Mouse (Mus musculus) left cerebral cortex, postnatal 25 days (tissue): ENCODE results near the gene Plin3. TPM values are rescaled to one million over a fixed set of nuclear protein-coding genes. Genes with fewer than 3 reads are reported as not detected.

ENCODE experiments used
- DNase-seq, 2 experiments: peaks; one replicate each; pipeline ENCODE4 v3.0.0; 2022; ENCODE audit warnings: low spot score in 2 of 2, mixed read lengths in 1 of 2
- intact Hi-C: fragments of 180-260 bp; cut with DNase I; formaldehyde crosslinking; loops from one replicate; pipeline ENCODE4 v1.15.1; 2025
- total RNA-seq, 2 experiments: library from RNA; stranded (reverse); gene quantifications; 2 replicates each; pipeline ENCODE4 v1.2.3; 2021

The Plin3 gene
- total RNA-seq, 2 experiments from 2014 or later, result 7.6 to 10.3 TPM

DNA sequence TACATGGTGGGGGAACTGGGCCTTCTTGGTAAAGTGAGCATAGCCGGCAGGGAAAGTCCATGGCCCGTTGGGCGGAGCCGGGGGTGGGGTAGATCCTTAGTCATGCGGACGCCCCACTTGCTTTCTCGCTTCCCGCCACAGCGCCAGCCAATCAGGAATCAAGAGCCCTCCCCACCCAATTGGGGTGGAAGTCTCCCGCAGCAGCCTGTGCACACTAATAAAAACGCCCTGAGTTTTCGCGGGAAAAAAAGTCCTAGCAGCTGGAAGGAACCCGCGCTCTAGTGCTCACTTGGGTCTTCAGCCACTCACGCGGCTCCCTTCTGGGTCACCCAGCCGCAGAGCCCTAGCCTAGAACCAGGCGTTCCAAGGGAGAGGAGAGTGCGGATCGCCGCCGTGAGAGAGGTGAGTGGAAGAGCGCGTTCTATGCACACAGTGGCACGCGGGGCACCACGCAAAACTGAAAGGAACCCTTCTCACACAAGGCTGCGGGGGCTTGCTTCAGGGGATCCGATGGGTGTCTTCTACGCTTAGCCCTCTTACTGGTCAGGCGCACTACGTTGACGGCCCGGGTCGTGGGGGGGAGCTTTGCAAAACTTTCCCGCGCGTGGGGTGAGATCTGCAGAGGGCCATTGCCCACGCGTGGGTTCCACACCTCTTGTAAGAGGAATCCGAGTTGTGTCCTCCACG lies 10.6 kb upstream of the Plin3 start, which contains the start of gene Uhrf1:
Gene Uhrf1 (plus strand): TSS at position 162 of the 687 bp plus-strand sequence.
- no peak for DNase-seq
- intact Hi-C loops, result no loop called here

DNA sequence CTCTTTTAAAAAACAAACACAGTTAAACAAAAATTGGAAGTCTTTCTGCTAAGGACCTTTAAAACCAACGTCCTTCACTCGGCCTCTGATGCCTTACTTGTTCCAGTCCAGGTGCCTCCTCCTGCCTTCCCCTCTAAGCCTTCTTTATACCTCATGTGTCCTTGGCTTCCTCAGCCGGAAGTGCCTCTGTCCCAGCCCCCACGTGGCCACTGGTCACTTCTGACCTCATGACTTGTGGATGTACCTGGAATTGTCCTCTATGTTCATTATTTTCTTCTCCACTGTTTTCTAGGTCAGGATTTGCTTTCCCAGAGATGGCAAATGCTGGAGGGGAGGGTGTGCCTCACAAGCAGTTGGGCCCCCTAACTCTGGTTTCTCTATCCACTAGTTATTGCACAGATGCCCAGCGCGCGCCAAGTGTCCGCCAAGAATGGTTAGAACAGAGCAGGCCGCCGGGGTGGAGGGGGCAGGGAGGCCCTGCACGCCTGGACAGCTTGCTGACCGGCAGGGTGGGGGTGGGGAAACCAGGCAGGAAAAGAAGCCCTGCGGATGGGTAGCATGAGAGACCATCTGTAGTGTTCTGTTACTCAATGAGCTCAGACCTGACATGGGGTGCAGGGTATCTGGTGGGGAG lies 9.8 kb upstream of the Plin3 start:
- intact Hi-C loops, result no loop called here

DNA sequence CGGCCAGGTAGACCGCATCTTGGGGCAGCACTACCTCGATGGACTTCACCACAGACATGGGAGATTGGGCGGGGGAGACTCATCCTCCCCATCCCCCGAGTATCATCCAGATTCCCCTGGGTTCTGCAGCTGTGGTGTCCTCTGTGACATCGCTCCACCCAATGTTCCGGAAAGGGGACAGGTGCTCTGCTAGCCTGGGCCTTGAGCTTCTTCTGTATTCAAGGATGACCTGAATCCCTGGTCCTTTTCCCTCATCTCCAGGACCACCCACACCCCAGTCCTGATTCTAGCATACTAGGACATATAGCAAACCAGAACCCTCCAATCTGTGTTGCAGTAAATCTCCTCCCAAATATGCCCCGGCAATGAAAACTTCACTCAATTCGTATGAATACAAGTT lies 7.5 kb upstream of the Plin3 start, which contains the start of gene Arrdc5:
Gene Arrdc5 (minus strand): TSS at position 101 of the 400 bp plus-strand sequence.
- DNase-seq, result no peak
- intact Hi-C loops, result no loop called here

More for the DNA sequence above, 9.8 kb upstream of the Plin3 start:
- DNase-seq, result no peak

DNA sequence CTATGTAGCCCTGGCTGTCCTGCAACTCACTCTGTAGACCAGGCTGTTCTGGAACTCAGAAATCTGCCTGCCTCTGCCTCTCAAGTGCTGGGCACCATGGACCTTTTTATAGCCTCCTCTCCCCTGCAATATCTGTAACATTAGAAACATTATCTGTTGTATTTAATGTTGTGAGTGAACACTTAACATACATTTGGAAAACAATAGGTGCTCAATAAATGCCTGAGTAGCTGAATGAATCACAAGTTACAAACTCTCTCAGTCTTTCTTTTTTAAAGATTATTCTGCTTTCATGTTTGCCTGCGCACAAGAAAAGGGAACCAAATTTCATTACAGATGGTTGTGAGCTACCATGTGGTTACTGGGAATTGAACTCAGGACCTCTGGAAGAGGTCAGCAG lies 5.6 kb upstream of the Plin3 start:
- DNase-seq, result no peak
- intact Hi-C loops, result no loop called here

DNA sequence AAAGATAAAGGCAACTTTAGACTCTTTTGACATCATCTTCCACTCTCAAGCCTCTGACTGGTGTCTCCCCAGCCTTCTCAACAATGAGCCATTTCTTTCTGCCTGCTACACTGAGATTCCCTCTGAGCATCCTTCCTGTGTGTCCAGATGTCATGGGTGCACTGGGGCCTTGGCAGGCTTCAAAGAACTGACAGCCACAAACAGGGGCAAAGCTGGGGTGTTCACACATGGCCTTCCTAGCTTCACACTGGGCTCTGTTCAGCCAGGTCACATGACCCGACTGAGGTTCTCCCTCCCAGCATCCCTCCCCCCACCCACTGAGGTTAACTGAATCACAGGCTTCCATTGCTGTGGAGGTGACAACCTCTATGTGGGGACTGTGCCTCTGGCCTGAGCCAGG lies 3.5 kb upstream of the Plin3 start:
- intact Hi-C loops, result no loop called here
- DNase-seq, result no peak

DNA sequence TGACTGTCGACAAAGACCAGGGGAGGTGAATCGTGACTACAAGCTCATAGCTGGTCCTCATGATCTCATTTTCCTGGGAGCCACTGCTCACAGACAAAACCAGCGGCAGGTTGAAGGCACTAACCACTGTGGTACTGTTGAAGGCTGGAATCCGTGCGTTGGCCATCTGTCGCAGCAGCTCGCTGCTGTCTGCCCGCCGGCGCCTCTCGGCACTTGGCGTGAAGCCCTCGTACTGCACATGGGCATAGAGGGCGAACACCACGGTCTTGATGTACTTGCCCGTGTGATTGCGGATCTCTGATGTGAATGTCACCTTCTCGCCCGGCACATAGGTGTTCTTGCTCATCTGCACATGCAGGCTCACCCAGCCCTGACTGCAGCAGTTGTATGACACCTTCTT lies 1.6 kb upstream of the Plin3 start:
- intact Hi-C loops, result no loop called here
- peak in 1 of 2 experiments; percentile 48 for DNase-seq

DNA sequence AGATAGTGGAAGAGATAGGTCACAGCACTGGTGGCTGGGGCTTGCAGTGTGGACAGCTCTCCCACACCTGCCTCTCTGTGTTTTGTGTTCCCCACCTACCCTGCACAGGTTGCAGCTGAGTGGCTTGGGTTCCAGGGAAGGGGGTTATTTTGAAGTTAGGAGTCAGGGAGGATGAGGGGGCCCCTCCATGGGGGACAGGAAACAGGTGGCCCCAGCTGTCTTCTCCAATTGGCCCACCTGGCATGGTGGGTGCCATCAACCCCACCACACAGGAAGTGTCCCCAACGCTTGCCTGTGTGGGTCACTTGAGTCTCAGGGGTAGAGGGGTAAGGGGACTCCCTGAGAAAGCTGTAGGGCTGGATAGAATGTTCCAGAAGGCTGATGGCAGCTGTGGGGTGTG lies 618 bp upstream of the Plin3 start:
- intact Hi-C loops, result no loop called here

DNA sequence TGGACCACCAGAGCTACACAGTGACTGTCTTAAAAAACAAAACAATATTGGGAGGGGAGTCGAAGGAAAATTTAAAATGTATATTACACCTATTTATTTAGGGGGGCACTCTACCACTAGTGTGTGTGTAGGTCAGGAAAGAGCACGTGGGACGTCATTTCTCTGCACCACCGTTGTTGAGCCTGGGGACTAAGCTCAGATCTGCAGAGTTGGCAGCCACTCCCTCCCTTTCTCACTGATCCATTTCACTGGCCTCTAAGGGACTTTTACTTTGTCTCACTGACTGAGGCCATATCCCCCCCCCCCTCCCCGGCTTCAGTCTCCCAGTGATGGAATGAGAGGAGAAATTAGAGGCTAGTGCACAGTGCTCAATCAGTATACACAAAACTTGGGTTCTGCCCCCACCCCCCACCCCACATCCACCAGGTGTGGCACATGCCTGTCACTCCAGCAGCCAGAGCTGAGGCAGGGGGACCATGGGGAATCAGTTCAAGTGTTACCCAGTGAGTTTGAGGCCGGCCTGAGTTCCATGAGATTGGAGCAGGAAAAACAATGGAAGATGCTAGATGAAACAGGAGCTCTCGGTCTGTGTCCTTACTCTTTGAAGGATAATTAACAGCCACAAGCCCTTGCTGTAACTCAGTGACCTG lies 722 bp downstream of the Plin3 start:
- DNase-seq, result no peak
- intact Hi-C loops, result no loop called here

More for the DNA sequence above, 618 bp upstream of the Plin3 start:
- DNase-seq, result no peak

DNA sequence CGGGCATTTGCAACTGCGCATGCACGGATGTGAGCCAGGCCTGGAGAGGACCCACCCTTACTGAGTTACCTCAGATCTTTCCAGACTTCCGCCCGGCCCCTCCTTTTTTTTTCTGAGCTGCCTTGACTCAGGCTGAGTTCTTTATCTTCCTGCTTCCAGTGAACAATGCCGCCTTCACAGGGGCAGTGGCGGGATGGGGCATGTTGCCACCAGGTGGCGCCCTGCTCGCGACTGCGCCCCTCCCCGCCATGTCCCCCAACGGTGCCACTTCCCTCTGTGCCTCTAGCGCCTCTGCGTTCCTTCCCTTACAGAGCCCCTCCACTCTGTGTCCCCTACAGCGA lies 1.5 kb downstream of the Plin3 start:
- intact Hi-C loops, result no loop called here

DNA sequence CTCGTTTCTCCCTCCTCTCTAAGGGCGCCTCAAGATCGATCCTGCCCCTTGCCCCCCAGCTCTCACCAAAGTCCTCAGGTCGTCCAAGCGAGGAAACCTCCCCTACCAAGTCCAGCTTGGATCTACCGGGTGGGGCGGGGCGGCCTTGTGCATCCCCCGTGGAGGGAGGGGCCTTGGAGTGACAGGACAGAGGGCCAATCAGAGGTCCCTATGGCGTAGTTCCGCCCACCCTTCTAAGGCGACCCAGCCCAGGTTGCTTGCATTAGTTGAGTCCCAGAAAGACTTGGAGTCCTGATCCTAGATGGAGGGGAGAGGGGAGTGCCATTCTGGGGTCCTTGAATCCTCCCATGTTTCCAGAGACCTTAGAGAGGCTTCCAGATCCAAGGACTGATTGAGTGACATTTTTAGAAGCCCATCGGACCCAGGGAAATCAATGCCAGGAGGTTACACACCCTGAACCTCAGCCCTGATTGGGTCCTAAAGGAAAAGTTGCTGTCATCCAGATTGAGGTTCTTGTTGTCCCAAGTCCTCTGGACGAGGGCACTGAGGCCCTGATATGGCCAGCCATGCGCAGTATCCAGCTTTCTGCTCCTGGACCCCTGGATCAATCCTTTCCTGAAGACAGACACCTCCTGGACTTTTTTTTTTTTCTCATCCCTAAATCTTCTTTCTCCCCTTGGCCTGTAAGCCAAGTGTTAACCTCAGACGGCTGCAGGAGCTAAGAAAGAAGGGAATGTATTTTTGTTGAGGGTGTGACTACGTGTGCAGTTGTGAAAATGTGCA lies 2.1 kb downstream of the Plin3 start:
- intact Hi-C loops, result no loop called here
- peak; percentile 55 to 57 for DNase-seq

More for the DNA sequence above, 1.5 kb downstream of the Plin3 start:
- peak; percentile 61 to 66 for DNase-seq

DNA sequence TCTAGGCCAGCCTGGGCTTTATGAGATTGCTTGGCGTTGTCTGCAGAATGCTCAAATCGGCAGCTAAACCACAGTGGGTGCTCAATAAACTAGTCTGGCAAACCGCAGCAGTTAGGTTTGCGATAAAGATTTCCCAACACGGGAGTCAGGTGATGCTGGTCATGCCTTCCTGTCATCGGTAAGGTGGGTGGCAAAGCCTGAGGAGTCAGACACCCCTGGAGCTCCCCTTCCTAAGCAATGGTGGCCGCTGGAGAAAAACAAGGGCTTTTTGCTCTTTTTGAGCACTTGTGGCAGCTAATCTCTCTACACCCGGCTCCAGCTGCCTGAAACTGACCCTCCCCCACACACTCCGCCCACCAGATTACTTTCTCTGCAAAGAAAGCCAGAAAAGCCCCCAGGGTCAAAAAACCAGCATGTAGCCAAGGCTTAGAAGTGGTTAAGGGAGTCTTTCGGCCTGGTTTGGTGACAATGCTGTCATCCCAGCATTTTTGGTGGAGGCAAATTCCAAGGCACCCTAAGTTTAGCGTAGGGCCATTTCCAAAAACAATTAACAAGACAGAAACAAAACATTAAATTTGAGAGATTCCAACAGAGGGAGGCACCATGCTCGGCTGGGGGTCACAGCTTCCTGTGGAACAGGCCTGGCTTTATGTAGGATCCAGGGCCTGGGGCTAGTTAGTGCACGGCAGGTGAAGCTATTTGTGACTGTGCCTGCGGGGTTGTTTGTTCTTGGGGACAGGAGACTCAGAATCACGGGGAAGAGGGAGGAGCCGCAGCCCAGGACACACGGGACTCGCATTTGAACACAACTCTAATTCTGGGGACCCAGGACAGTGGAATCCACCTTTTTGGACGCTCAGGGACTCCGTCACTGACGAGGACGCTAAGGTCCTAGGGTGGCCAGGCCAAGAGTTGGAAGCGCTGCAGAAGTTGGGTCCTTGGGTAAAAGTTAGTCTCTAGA lies 3.0 kb downstream of the Plin3 start:
- intact Hi-C loops, result no loop called here
- no peak for DNase-seq

DNA sequence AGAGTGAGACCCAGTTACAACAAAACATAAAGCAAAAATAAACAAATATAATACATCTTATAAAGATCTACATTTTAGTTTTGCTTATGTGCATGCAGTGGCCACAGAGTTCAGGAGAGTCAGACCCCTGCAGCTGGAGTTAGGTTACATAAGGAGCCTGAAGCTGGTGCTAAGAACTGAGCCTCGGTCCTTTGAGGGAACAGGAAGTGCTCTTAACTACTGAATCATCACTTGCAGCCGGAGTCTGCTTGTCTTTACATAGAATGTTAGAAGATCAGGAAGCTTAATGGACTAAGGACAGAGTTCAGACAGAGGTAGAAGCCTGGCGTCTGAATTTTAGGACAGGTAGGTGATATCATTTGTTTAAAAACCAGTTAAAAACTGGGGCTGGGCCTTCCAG lies 3.8 kb downstream of the Plin3 start:
- no peak for DNase-seq
- intact Hi-C loops, result no loop called here

DNA sequence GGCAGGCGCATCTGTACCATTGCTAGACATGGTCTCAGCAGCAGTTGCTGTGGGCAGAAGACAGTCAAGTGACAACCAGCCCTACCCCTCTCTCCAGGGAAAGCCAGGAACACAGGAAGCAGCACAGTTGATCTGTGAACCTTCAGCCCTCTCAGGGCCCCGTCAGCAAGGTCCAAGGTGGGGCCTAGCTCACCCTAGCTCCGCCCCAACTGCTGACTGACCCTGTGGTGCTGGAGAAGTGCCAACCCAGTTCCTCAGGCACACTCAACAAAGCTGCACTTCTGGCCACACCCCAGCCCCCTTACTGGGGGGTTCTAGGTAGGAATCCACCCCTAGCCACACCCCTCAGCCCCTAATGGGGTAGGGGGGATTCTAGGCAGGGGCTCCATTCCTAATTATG lies 4.8 kb downstream of the Plin3 start:
- intact Hi-C loops, result no loop called here

DNA sequence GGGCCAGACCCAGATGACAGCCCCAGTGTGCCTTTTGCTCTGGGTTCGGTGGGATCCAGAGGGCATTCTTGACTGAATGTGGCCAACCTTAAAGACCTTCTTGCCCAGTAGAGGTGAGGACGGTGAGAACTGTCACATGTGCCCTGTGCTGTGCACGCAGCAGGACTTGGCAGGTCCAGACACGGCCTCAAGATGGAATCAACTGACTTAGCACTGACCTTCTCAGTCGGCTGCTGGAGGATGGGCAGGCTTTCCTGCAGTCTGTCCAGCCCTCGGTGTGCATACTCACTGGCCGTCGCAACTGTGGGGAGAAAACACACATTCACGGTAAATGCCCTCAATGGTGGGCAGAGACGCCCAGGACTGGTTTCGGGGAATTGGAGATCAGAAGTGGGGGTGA lies 6.7 kb downstream of the Plin3 start:
- no peak for DNase-seq
- intact Hi-C loops, result no loop called here

More for the DNA sequence above, 4.8 kb downstream of the Plin3 start:
- no peak for DNase-seq

DNA sequence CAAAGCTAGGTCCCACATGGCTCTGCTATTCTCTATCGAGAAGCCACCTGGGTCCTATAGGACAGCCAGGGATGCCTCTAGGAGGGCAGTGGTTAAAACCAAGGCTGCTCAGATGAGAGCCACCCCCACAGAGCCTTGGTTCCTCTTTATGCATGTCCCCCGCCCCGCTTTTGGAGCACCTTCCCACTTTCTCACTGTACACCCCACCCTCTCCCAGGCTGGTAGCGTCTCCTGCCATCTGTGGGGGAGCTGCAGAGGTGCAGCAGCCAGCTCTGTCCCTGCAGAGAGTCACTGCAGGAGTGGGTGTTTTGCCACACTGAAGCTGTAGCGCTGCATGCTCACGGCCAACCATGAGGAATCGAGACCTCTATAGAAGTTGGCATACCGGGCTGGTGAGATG lies 9.4 kb downstream of the Plin3 start:
- DNase-seq, result peak in 1 of 2 experiments; percentile 89
- intact Hi-C loops, result no loop called here

DNA sequence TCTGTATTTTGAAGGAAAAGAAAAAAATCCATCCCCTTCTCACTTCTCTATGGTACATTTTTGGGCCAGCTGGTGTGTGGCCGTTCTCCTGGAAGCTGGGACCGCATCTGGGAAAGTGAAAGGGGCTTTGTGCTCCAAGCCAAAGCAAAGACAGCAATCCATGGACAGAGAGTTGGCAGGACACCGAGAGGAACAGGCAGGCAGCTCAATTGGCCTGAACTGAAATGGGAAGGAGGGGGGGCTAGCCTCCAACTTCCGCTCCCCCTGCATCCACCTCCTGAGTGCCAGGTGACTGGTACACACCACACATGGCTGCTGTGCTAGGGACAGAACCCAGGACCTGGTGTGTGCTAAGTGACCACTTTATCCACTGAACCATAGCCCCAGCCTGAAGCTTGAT lies 9.9 kb downstream of the Plin3 start:
- intact Hi-C loops, result no loop called here
- DNase-seq, result peak in 1 of 2 experiments; percentile 58

DNA sequence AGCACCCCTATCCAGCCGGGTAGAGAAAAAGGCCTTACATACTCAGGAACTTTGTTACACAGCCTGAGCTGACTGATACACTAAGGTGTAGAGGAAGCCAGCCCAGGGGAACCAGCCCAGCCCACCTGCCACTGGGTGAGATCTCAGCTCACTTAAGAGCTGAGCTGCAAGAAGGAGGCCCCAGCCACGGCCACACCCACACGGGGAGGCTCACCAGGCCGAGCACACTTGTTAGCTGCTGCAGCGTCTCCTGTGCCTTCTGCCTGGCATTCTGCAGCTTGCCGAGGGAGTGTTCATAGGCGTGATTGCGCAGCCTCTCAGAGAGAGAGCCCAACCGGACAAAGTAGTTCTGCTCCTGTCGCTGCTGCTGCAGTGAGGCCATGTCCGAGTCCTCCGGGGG lies 11.5 kb downstream of the Plin3 start:
- DNase-seq, result no peak
- intact Hi-C loops, result no loop called here

DNA sequence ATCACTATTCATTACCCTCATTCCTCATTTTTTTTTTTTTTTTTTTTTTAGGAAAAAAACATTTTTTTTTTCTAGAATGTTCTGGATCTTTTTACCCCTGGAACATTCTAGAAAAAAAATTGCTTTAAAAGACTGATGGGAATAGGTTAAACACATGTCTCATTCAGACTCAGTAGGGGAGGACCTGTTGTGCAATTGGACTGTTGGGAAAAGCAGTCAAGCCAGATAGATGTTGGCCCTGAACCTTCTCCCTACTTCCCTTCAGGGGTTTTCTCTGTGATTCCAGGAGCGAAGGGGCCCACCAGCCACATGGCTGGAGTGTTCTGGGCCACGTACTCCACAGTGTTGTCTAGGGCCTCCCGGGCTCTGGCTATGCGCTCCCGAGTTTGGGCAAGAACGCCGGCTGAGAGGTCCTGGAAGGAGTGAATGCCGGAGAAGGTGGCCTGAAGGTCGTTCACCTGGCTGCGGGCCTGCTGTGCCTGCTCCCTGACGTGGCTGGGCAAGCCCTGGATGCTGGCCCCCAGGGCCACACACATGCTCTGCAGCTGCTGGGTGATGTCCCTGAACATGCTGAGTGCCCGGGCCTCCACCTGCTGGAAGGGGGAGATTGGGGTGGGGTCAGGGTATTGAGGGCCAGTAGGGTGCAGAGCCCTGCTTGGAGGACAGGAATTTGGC lies 13.1 kb downstream of the Plin3 start:
- intact Hi-C loops, result no loop called here

DNA sequence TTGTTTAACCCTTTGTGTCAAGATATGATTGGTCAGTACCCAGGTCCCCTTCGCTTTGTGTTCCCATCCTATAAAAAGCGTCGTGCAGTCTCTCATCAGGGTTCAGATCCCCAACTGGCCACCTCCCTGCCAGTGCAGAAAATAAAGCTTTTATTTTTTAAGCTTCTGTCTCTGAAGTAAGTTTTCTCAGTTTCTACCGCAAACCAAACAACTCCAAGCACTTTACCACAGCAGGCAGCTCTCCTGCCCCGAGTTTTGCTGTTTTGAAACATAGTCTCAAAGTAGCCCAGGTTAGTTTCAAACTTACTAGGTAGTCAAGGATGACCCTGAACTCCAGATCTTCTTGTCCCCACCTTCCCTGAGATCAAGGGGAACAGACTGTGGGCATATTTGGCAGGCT lies 14.3 kb downstream of the Plin3 start:
- intact Hi-C loops, result no loop called here
- DNase-seq, result no peak

More for the DNA sequence above, 13.1 kb downstream of the Plin3 start:
- DNase-seq, result no peak
